Mouse (Mus musculus) hindbrain, embryonic 16.5 days (tissue): ENCODE results near the gene Gabpb1. TPM values are rescaled to one million over a fixed set of nuclear protein-coding genes. Genes with fewer than 3 reads are reported as not detected.

Experiments used
- ATAC-seq: fragments of 200-750 bp; cut with Nextera tagmentation; 2 replicates; pipeline ENCODE4 v1.8.0; 2017; ENCODE audit warnings: moderate TSS enrichment, moderate library complexity
- H3K27ac ChIP-seq: fragments of 300-500 bp; sonication (generic); 2 replicates; pipeline ENCODE4 v1.5.1; 2014; ENCODE audit warnings: low read depth, mild to moderate bottlenecking, control low read depth, low read length, moderate library complexity
- H3K27me3 ChIP-seq: fragments of 300-500 bp; sonication (generic); replicated peaks from 2 replicates; pipeline ENCODE4 v1.6.1; 2014; ENCODE audit warnings: low read length; ENCODE audit not compliant: control insufficient read depth, insufficient read depth
- H3K36me3 ChIP-seq: fragments of 300-500 bp; sonication (generic); 2 replicates; pipeline ENCODE4 v1.6.1; 2014; ENCODE audit warnings: mild to moderate bottlenecking, low read length, moderate library complexity, mixed read lengths; ENCODE audit not compliant: control insufficient read depth, insufficient read depth
- H3K4me1 ChIP-seq: fragments of 300-500 bp; sonication (generic); 2 replicates; pipeline ENCODE4 v1.6.1; 2014; ENCODE audit warnings: low read depth, low read length; ENCODE audit not compliant: control insufficient read depth, insufficient read depth
- H3K4me2 ChIP-seq: fragments of 300-500 bp; sonication (generic); 2 replicates; pipeline ENCODE4 v1.6.1; 2014; ENCODE audit warnings: mild to moderate bottlenecking, low read length, control low read depth, moderate library complexity
- H3K4me3 ChIP-seq: fragments of 300-500 bp; sonication (generic); 2 replicates; pipeline ENCODE4 v1.5.1; 2014; ENCODE audit warnings: mild to moderate bottlenecking, low read length, control low read depth, moderate library complexity
- H3K9ac ChIP-seq: fragments of 300-500 bp; sonication (generic); 2 replicates; pipeline ENCODE4 v1.6.1; 2014; ENCODE audit warnings: low read depth, mild to moderate bottlenecking, control low read depth, low read length, moderate library complexity
- H3K9me3 ChIP-seq: fragments of 300-500 bp; sonication (generic); 2 replicates; pipeline ENCODE4 v1.6.1; 2014; ENCODE audit warnings: mild to moderate bottlenecking, low read length, moderate library complexity; ENCODE audit not compliant: control insufficient read depth
- WGBS: fragments of 180-500 bp; shearing (Covaris S2); extraction: QIAGEN DNeasy Blood & Tissue Kit; methylation state at CpG from one replicate; pipeline ENCODE4 v1.1.7; 2014; 5-methylcytosine and 5-hydroxymethylcytosine counted together
- polyA plus RNA-seq: library from polyadenylated mRNA; unstranded; fragments of >200 nt; fragmentation: Nextera tagmentation; extraction: Ambion mirVana; gene quantifications from 2 replicates; pipeline ENCODE4 v1.2.1, GENCODE M21; 2015

Gene Gabpb1
- polyA plus RNA-seq, 1 experiment from 2014 or later, result 35.5 TPM

GRCm38 (mm10) chr2:126600533-126600932, 75.6 kb downstream of the Gabpb1 start:
- Histone ChIP-seq H3K27ac (no peak overlapping the region), H3K27me3 (no peaks in the 10 kb centered on the region), H3K9me3 (no peaks in the 10 kb centered on the region), H3K4me3 (no peak overlapping the region), H3K36me3 (no peaks in the 10 kb centered on the region), H3K9ac (no peak overlapping the region), H3K4me2 (no peak overlapping the region), H3K4me1 (no peaks in the 10 kb centered on the region)
- WGBS, result 74% methylated on average over 14 of the region's 14 CpGs
- ATAC-seq, result no peak

- Histone ChIP-seq H3K4me2 (no peak overlapping the region), H3K4me1 (no peaks in the 10 kb centered on the region), H3K36me3 (no peaks in the 10 kb centered on the region), H3K9me3 (no peaks in the 10 kb centered on the region), H3K27me3 (no peaks in the 10 kb centered on the region), H3K4me3 (no peak overlapping the region), H3K27ac (no peak overlapping the region), H3K9ac (no peak overlapping the region)
- WGBS, result 23% methylated on average over 3 of the region's 3 CpGs
- no peak; the same call in 1 of the 2 replicates for ATAC-seq
These were observed 77.1 kb downstream of the Gabpb1 start for GRCm38 (mm10) chr2:126599005-126599404.

- no peaks in the 10 kb centered on the region for H3K27me3 ChIP-seq
- H3K9ac ChIP-seq, result no peak overlapping the region
- H3K9me3 ChIP-seq, result no peaks in the 10 kb centered on the region
- no peak overlapping the region for H3K27ac ChIP-seq
- ATAC-seq, result no peak
- H3K4me3 ChIP-seq, result no peak overlapping the region
- no peaks in the 10 kb centered on the region for H3K4me1 ChIP-seq
- 59% methylated on average over 2 of the region's 2 CpGs for WGBS
- no peak overlapping the region for H3K4me2 ChIP-seq
- no peaks in the 10 kb centered on the region for H3K36me3 ChIP-seq
These were observed 77.8 kb downstream of the Gabpb1 start for GRCm38 (mm10) chr2:126598359-126598758.

- Histone ChIP-seq H3K9me3 (no peaks in the 10 kb centered on the region), H3K27ac (no peak overlapping the region), H3K4me1 (no peaks in the 10 kb centered on the region), H3K9ac (no peak overlapping the region), H3K36me3 (no peaks in the 10 kb centered on the region), H3K4me3 (no peak overlapping the region), H3K4me2 (no peak overlapping the region), H3K27me3 (no peaks in the 10 kb centered on the region)
- ATAC-seq, result no peak
- WGBS, result 81% methylated on average over 20 of the region's 20 CpGs
These were observed 78.6 kb downstream of the Gabpb1 start for GRCm38 (mm10) chr2:126597279-126598241.

- ATAC-seq, result no peak
- no peaks in the 10 kb centered on the region for H3K4me1 ChIP-seq
- H3K36me3 ChIP-seq, result no peaks in the 10 kb centered on the region
- H3K27me3 ChIP-seq, result no peaks in the 10 kb centered on the region
- H3K27ac ChIP-seq, result no peak overlapping the region
- H3K4me3 ChIP-seq, result no peak overlapping the region
- no peak overlapping the region for H3K4me2 ChIP-seq
- no peak overlapping the region for H3K9ac ChIP-seq
- H3K9me3 ChIP-seq, result no peaks in the 10 kb centered on the region
- 89% methylated on average over 7 of the region's 7 CpGs for WGBS
These were observed 79.6 kb downstream of the Gabpb1 start for GRCm38 (mm10) chr2:126596347-126597072.

GRCm38 (mm10) chr2:126593831-126594610, 82.1 kb downstream of the Gabpb1 start:
- Histone ChIP-seq H3K4me3 (peak overlapping the region; percentile 18), H3K36me3 (no peaks in the 10 kb centered on the region), H3K4me1 (no peaks in the 10 kb centered on the region), H3K4me2 (peak overlapping the region; percentile 59), H3K9ac (no peak overlapping the region), H3K9me3 (no peaks in the 10 kb centered on the region), H3K27ac (no peak overlapping the region), H3K27me3 (no peaks in the 10 kb centered on the region)
- peak; percentile 76; the same call in 1 of the 2 replicates for ATAC-seq
- WGBS, result 30% methylated on average over 26 of the region's 26 CpGs

GRCm38 (mm10) chr2:126591304-126591703, 84.8 kb downstream of the Gabpb1 start:
- Histone ChIP-seq H3K27ac (no peak overlapping the region), H3K9ac (no peak overlapping the region), H3K4me1 (no peaks in the 10 kb centered on the region), H3K27me3 (no peaks in the 10 kb centered on the region), H3K4me2 (no peak overlapping the region), H3K4me3 (no peak overlapping the region), H3K36me3 (0 out of 2 replicates have a peak, but pooled peaks cover 7% of the 10 kb centered on the region), H3K9me3 (no peaks in the 10 kb centered on the region)
- WGBS, result 92% methylated on average over 4 of the region's 4 CpGs
- no peak for ATAC-seq

GRCm38 (mm10) chr2:126587468-126587867, 88.7 kb downstream of the Gabpb1 start:
- Histone ChIP-seq H3K9me3 (no peaks in the 10 kb centered on the region), H3K36me3 (0 out of 2 replicates have a peak, but pooled peaks cover 7% of the 10 kb centered on the region), H3K4me2 (no peak overlapping the region), H3K4me3 (no peak overlapping the region), H3K9ac (no peak overlapping the region), H3K27ac (no peak overlapping the region), H3K27me3 (no peaks in the 10 kb centered on the region), H3K4me1 (no peaks in the 10 kb centered on the region)
- ATAC-seq, result no peak
- 85% methylated on average over 3 of the region's 3 CpGs for WGBS
